Mouse (Mus musculus) gastrocnemius, postnatal 25 days (tissue): Measurements from ENCODE around the gene Alkbh6. TPM values are rescaled to one million over a fixed set of nuclear protein-coding genes. Genes with fewer than 3 reads are reported as not detected.

Experiments used
- DNase-seq: peaks from one replicate; pipeline ENCODE4 v3.0.0; 2022
- total RNA-seq, 2 experiments: library from RNA; stranded (reverse); gene quantifications; 1 replicate in 1 of 2; 2 replicates in 1 of 2; pipeline ENCODE4 v1.2.3; 2021

The Alkbh6 gene
- total RNA-seq, 2 experiments from 2014 or later, result 18.6 to 18.8 TPM

DNA sequence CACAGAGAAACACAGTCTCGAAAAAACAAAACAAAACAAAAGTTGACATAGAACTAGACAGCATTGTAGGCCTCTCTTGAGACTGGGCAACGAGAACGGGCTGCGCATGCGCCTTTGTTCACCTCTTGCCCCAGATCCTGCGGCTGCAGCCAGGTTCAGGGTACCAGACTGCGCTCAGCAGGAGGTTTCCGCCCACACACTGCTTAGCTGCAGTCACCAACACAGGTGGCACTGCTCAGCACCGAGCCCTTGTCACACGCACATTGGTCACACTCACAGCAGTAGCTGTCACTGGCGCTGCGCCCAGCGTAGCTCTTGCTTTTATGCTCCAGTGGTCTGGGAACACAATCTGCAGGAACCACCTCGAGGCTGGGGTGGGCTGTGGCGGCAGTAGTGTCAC, 18.6 kb downstream of the Alkbh6 start:
- DNase-seq, result no peak

DNA sequence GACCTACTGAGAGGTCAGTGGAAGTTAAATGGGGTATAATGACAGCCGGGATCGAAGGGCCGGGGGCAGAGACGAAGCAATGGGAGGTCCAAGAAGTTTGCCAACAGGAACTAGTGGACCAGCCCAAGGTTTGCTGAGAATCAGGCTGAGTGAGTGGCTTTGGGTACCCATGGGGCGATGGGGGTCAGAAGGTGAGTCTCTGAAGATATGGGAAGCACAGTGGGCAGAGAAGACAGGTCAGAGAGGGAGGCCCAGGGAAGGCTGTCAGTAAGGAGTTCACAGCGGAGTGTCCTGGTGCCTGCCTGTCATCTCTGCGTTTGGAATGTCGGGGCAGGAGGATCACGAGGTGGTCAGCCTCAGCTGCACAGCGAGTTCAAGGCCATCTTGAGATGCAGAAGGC, 19.9 kb downstream of the Alkbh6 start:
- no peak for DNase-seq

DNA sequence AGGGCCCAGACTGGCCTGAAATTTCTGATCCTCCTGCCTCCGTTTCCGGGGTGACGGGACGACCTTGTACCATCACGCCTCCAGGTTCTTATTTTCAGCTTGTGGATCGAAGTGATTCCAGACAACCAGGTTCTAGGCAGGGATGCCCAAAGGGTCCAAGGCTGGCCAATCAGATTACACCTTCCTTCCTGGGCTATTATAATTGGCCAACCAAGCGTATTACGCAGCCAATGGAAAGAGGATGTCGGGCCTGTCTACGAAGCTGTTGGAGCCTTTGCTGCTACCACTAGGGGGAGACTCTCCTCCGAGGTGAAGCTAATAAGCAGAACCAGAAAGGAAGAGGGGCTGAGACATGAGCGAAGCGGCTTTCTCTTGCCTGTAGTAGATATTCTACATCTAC, 23.4 kb downstream of the Alkbh6 start:
- DNase-seq, result peak; percentile 57

DNA sequence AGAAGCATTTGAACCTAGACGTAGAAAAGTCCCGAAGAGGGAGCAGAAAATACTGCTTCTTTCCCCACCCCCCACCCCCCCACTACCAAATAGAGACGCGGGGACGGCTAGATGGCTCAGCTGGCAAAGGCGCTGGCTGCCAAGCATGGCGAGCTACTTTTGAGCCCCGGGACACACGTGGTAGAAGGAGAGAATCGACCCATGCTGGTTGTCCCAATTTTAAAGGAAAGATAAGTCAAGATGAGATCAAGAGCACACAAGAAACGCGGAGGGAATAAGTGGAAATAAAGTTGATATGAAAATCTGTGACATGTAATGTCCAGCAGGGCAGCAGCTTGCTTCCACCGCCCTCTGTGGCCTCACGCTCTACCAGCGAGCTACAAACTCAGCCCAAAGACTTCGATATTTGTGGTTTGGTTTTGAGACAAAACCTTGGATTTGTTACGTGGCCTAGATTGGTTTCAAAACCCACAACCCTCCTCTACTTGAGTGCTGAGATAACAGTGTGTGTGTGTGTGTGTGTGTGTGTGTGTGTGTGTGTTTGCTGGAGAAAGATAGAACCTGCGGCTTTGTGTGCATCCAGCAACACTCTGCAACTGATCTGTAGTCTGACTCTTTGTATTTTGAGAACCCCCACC, 24.2 kb downstream of the Alkbh6 start:
- no peak for DNase-seq

DNA sequence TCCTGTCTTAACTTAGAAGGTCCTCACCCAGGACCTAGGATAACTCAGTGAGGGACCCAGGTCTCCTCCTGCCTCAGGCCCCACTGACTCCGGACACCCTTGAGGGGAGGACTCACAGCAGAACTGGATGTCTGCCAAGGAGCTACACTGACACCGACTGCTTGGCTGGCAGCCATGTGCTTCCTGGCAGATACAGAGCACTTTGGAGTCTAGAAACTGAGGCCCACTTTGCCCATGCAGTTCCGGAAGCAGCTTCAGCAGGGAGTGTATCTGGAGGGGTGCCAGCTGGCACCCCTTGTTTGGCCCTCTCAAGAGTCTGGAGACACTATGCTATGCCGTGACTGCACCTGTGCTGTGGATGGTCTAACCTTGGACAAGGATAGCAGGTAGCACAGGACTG, 24.9 kb downstream of the Alkbh6 start:
- DNase-seq, result peak; percentile 52

DNA sequence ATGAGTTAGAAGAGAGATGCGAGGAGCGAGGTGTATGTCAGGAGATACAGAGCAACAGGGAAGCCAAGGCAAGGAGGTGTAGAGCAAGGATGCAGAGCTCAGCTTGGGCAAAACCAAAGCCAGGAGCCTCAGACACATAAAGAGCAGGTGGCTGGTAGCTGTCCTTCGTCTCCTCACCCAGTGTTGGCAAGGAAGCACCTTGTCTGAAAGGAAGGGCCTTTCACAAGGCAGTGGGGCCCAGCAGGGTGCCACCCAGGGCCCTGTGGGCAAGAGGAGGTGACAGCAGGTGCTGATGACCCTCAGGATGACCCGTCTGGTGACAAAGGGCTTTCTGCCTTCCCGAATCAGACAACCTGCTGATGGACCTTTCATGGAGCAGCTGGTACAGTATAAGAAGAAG, 26.0 kb downstream of the Alkbh6 start:
- DNase-seq, result no peak

DNA sequence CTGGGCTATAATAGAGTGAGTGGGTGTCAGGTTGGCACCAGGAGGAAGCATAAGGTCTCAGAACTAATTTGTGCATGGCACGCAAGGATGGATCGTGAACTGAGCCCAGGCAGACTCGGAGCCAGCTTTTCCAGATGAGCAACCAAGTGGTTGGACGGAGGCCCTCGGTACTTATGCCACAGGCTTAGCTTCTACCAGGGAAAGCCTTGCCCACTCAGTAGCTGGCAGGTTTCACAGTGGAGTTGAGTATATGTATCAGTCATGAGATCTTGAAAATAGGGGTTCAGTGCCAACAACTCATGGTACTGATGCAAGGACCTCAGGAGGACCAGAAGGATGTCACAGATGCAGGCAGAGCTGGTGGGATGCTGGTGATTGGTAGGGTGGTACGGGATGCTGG, 27.2 kb downstream of the Alkbh6 start:
- no peak for DNase-seq

DNA sequence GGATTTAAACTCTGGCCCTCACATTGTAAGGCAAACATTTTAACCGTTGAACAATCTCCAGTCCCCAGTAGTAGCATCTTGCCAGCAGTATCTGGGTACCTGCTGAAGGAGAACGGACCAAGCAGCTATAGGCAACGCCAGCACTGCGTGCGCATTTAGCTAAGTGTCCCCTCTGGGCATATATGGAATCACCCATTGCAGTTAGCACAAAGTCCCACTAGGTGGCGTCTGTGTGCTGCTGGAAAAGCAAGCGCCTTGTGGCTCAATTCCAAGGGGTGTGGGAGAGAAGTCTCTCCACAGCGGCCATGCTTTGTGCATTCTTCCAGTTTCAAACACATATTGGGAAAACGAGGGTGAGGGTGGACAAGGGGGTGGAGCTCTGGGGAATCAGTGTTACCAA, 27.9 kb downstream of the Alkbh6 start:
- DNase-seq, result peak; percentile 49

DNA sequence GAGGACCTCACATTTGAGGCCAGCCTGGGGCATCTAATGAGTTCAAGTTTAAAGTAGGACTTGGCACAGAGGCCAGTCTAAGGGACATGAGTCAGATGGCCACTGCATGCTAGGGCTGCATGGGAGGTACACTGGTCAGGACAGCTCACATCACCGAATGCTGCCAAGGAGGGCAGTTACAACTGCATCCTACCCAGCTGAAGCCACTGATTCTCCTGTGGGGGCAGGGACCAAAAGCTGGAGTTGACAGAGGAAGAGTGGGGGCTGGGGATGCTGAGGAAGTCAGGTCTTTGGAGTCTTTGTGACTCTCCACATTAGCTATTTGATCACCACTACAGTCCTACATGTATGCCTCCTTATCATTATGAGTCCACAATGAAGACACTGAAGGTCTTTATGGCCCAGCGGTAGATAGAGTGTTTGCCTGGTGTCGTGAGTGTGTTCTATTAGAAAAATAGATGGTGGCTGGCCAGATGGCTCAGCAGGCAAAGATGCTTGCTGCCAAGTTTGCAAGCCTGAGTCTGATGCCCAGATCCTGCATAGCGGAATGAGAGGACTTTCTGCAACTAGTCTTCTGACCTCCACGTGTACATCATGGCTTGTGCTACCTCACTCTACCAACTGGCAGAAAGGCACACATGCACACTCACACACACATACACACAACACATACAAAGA, 31.1 kb downstream of the Alkbh6 start:
- DNase-seq, result no peak

DNA sequence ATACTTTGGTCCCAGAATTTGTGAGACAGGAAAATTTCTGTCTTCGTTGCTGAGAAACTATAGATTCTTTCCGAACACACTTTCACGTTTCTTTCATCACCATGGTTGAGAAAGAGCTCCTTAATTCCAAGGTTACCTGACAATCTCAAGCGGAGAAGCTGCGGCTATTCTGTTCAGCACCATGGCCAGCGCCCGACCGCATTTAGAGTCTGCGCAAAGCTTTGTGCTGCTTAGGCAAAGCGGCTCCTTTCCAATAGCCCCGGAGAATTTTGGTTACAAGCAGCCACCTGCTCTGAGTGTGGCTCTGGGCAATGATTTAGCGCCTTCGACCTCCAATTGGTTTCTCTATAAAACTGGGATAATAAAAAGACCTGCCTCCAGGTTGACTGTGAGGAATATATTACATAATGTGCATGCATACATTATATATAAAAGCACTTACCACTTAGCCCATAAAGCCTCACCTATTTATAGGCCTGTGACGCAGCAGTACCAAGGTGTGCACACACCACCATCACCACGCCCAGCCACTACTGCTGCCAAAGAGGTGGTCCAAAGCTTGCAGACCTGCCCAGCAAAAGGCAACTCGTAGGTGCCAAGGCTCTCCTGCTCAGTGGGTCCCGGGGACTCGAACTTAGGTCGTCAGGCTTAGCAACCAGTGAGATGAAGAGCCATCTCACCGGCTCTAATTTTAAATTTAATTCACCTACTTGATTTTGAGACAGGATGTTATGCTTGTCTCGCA, 38.3 kb downstream of the Alkbh6 start:
- DNase-seq, result no peak

DNA sequence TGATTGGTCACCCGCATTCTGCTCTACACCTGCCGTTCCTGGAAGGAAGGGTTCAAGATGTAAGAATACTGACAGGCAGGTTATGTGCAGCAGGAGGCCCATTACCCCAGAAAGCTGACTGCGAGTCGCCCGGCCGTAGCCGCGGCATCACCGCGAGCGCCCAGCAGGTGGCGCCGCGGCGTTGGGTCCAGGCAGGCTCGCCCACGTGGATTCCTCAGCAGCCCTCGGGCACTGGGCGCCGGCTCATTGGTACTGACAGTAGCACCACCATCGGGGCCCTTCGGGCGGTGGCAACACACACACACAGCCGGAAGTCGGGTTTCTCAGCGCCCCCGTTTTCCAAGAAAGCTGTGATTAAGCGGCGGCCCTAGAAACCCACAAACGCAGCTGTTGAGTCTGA, 39.3 kb downstream of the Alkbh6 start:
- peak; percentile 28 for DNase-seq

DNA sequence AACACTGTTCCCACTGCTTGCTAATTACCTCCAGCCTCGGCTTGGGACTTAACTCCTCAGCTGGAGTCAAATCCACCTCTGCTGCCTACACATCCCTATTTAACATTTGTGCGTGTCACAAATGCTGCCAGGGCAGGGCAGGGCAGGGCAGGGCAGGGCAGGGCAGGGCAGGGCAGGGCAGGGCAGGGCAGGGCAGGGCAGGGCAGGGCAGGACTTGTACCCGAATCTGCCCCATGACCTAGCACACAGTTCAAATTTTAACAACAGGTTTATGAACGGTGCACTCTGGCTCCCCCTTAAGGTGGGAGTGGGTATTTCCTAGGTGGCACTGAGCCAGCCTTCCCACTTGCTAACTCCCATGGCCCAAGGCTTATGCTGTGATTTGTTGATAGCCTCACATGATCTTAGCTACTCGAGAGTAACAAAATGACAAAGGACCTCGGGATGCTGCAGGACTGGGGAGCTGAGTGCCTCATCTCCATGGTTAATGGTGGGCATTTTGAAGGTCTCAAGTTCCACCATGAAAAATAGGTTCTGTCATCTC, 44.8 kb downstream of the Alkbh6 start:
- DNase-seq, result peak; percentile 39

DNA sequence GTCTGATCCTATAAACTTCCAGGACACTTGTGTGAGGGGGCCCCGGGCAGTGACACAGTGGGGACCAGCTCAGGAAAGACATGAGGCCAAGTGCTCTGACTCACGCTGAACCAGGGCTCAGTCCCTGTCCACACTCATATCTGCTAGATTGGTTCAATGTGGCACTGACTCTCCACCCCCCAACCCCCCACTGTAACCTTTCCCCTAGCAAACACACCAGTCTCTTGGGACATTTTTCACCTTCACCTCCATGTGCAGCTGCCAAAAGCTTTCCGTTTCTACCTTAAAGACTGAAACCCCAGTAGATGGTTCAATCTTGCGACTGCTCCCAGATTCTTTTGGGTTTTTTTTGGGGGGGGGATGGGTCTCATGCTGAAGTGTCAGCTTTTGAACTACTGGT, 45.5 kb downstream of the Alkbh6 start:
- DNase-seq, result no peak

DNA sequence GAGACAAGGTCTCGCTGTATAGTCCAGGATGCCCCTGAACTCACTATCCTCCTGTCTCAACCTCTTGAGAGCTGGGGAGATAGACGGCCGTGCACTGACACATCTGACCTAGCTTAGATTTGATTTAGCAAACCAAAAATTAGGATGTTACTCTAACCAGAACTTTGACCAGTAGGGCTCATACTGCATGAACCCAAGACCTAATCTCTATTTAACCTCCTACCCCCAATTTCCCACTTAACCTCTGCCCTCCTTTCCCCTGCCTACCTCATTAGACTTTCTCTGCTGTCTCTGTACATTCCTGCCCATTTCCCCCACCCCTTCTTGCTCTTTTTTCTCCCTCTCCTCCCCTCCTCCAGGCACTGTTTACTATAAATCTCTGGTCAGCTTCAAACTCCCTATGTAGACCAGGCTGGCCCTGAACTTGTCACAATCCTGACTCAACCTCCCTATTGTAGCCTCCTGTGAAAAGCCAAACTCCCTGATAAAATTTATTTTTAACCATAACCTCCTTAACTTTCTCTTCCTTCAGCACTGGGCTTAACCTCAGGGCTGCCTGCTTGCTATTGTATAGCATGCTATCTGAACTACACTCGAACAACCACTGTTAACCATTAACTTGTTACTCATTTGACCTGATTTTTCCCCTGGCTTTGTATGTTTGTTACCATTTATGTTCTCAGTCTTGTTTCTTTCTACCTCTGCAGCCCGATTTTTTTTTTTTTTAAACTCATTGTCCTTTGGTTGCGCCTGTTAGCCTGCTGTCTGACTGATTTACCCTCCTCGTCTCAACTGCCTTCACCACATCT, 50.1 kb downstream of the Alkbh6 start:
- DNase-seq, result no peak

DNA sequence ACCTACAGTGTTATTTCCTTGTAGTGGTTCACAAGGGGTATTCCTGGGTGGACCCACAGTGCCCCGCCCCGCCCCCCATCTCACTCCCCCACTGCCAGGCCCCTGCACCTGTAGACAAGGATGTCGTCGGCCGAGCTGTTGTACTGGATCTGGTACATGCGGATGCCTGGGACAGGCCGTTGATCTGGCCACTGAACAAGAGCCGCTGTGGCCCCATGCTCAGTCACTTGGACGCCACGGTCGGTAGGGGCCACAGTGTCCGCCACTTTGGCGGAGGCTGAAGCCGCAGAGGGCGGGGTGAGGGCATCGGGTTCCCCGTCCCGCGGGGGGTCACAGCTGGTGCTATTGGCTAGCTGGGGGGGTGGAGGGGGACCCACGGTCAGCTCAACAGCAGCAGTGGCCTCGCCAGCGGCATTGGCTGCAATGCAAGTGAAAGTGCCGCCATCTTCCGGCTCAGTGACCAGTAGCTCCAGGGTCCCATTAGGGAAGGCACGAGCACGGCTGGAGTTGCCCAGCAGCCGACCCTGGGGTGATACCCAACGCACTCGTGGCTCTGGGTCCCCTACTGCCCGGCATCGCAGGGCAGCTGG, 50.9 kb downstream of the Alkbh6 start:
- no peak for DNase-seq

DNA sequence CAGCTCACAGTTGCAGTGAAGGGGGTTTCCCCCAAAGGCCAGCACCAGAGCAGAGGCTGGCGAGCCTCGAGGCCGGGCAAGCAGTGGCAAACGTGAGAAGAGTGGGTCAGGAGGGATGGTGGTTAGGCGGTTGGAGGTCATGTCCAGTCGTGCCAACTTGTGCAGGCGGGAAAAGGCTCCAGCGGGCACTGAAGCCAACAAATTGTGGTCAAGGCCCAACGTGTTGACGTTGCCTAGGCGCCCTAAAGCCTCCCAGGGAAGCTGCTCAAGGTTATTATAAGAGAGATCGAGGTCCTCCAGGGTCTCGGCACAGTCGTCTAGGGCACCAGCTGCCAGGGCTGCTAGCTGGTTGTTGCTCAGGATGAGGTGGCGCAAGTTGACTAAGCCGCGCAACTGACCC, 51.5 kb downstream of the Alkbh6 start:
- DNase-seq, result no peak

DNA sequence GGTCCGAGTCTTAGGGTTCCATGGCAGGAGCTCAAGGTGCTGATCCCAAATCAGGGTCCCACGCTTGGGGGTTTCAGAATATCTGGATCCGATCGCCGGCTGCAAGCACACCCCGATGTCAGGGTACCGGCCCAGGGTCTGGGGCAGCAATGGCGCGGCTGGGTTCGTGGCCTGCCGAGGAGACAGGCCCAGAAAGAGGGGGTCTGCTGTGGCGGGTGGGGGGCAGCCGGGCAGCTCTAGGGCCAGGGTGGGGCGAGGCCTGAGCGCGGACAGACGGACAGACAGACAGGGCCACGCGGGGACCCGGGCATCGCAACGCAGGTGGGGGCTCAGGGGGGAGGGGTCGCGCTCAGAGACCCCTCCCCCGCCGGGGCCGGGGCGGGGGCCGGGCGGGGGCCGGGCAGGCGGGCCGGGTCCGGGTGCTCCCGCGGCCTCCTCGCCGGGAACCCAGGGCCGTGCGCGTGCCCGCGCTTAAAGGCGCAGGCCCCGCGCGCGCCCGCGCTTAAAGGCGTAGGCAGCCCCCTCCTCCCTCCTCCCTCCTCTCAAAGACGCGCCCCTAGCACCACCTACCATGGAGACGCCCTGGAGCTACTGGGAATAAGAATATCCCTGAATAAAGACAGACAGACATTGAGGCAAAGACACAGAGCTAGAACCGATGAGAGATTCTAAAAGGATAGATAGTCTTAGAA, 54.3 kb downstream of the Alkbh6 start, which contains the start of gene Lrfn3:
Gene Lrfn3 (minus strand): TSS at position 121 of the 692 bp plus-strand sequence.
- DNase-seq, result no peak

DNA sequence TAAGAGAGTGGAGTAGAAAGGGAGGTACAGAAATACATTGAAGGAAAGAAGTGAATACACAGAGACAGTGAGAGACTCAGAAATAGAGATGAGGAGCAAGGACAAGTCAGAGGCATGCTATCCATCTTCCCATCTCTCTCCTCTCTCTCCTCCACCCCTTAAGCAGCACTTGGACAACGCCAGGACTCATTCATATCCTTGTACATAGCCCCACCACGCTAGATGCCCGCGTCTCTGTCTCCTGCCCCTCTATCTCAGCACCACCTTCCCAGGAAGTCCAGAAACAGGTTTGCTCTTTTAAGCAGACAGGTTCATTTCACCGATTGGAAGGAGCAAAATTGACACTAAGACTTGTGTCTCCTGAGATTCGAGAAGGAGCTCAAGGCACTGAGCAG, 54.8 kb downstream of the Alkbh6 start:
- DNase-seq, result no peak
